Mouse (Mus musculus): ENCODE measurements around the gene Pygm. TPM values are rescaled to one million over a fixed set of nuclear protein-coding genes. Genes with fewer than 3 reads are reported as not detected.

Gene Pygm
- polyA plus RNA-seq, 1 experiment: 28.7 TPM

- Histone ChIP-seq H3K4me3 (ENCODE audit: insufficient read depth, low read depth, low read length) (no peak overlapping the region), H3K27ac (replicated peaks; ENCODE audit: low read depth, low read length) (no peak overlapping the region), H3K4me1 (ENCODE audit: control insufficient read depth, insufficient read depth, insufficient read length, low read length) (no peaks in the 10 kb centered on the region; the same call in 1 of the 2 replicates)
Measured at GRCm38 (mm10) chr19:6405433-6405832, 21.2 kb downstream of the Pygm start.

- Histone ChIP-seq H3K27ac (replicated peaks; ENCODE audit: low read depth, low read length) (no peak overlapping the region), H3K4me3 (ENCODE audit: insufficient read depth, low read depth, low read length) (no peak overlapping the region), H3K4me1 (ENCODE audit: control insufficient read depth, insufficient read depth, insufficient read length, low read length) (no peaks in the 10 kb centered on the region; the same call in 1 of the 2 replicates)
Measured at GRCm38 (mm10) chr19:6407109-6407508, 22.9 kb downstream of the Pygm start.

- Histone ChIP-seq H3K4me3 (ENCODE audit: insufficient read depth, low read depth, low read length) (no peak overlapping the region), H3K27ac (replicated peaks; ENCODE audit: low read depth, low read length) (no peak overlapping the region), H3K4me1 (ENCODE audit: control insufficient read depth, insufficient read depth, insufficient read length, low read length) (no peaks in the 10 kb centered on the region; the same call in 1 of the 2 replicates)
Measured at GRCm38 (mm10) chr19:6407816-6408510, 23.8 kb downstream of the Pygm start.

GRCm38 (mm10) chr19:6408749-6409148, 24.6 kb downstream of the Pygm start:
- Histone ChIP-seq H3K4me3 (ENCODE audit: insufficient read depth, low read depth, low read length) (no peak overlapping the region), H3K27ac (replicated peaks; ENCODE audit: low read depth, low read length) (no peak overlapping the region; the same call in 1 of the 2 replicates), H3K4me1 (ENCODE audit: control insufficient read depth, insufficient read depth, insufficient read length, low read length) (no peaks in the 10 kb centered on the region; the same call in 1 of the 2 replicates)

GRCm38 (mm10) chr19:6409176-6409575, 25.0 kb downstream of the Pygm start:
- Histone ChIP-seq H3K27ac (replicated peaks; ENCODE audit: low read depth, low read length) (no peak overlapping the region), H3K4me3 (ENCODE audit: insufficient read depth, low read depth, low read length) (no peak overlapping the region), H3K4me1 (ENCODE audit: control insufficient read depth, insufficient read depth, insufficient read length, low read length) (no peaks in the 10 kb centered on the region; the same call in 1 of the 2 replicates)

GRCm38 (mm10) chr19:6409936-6410335, 25.7 kb downstream of the Pygm start:
- no peak overlapping the region for H3K27ac ChIP-seq (replicated peaks; ENCODE audit: low read depth, low read length)
- no peak overlapping the region for H3K4me3 ChIP-seq (ENCODE audit: insufficient read depth, low read depth, low read length)
- H3K4me1 ChIP-seq (ENCODE audit: control insufficient read depth, insufficient read depth, insufficient read length, low read length): no peaks in the 10 kb centered on the region; the same call in 1 of the 2 replicates

- peak overlapping the region; percentile 21; the same call in 1 of the 2 replicates for H3K4me3 ChIP-seq (ENCODE audit: insufficient read depth, low read depth, low read length)
- H3K4me1 ChIP-seq (ENCODE audit: control insufficient read depth, insufficient read depth, insufficient read length, low read length): no peaks in the 10 kb centered on the region; the same call in 1 of the 2 replicates
- no peak overlapping the region for H3K27ac ChIP-seq (replicated peaks; ENCODE audit: low read depth, low read length)
Measured at GRCm38 (mm10) chr19:6412798-6413197, 28.6 kb downstream of the Pygm start.

- Histone ChIP-seq H3K4me1 (ENCODE audit: control insufficient read depth, insufficient read depth, insufficient read length, low read length) (no peaks in the 10 kb centered on the region), H3K27ac (replicated peaks; ENCODE audit: low read depth, low read length) (no peak overlapping the region), H3K4me3 (ENCODE audit: insufficient read depth, low read depth, low read length) (no peak overlapping the region)
Measured at GRCm38 (mm10) chr19:6415454-6415853, 31.3 kb downstream of the Pygm start.

GRCm38 (mm10) chr19:6416124-6416770, 32.0 kb downstream of the Pygm start:
- H3K4me3 ChIP-seq (ENCODE audit: insufficient read depth, low read depth, low read length): no peak overlapping the region
- no peaks in the 10 kb centered on the region for H3K4me1 ChIP-seq (ENCODE audit: control insufficient read depth, insufficient read depth, insufficient read length, low read length)
- no peak overlapping the region for H3K27ac ChIP-seq (replicated peaks; ENCODE audit: low read depth, low read length)

- H3K27ac ChIP-seq (replicated peaks; ENCODE audit: low read depth, low read length): no peak overlapping the region
- no peaks in the 10 kb centered on the region for H3K4me1 ChIP-seq (ENCODE audit: control insufficient read depth, insufficient read depth, insufficient read length, low read length)
- H3K4me3 ChIP-seq (ENCODE audit: insufficient read depth, low read depth, low read length): no peak overlapping the region
Measured at GRCm38 (mm10) chr19:6416894-6417761, 32.9 kb downstream of the Pygm start.

- Histone ChIP-seq H3K4me1 (ENCODE audit: control insufficient read depth, insufficient read depth, insufficient read length, low read length) (no peaks in the 10 kb centered on the region), H3K27ac (replicated peaks; ENCODE audit: low read depth, low read length) (no peak within 1 kb of the TSS), H3K4me3 (ENCODE audit: insufficient read depth, low read depth, low read length) (peak within 1 kb of the TSS; percentile 66)
Measured at GRCm38 (mm10) chr19:6418233-6418879, 34.2 kb downstream of the Pygm start, which contains the start of gene Nrxn2. Nrxn2 (plus strand) TSS chr19:6418731.

GRCm38 (mm10) chr19:6418984-6419692, 34.9 kb downstream of the Pygm start:
- H3K4me3 ChIP-seq (ENCODE audit: insufficient read depth, low read depth, low read length): no peak overlapping the region
- H3K27ac ChIP-seq (replicated peaks; ENCODE audit: low read depth, low read length): no peak overlapping the region

GRCm38 (mm10) chr19:6419805-6420310, 35.7 kb downstream of the Pygm start:
- no peak overlapping the region for H3K27ac ChIP-seq (replicated peaks; ENCODE audit: low read depth, low read length)
- H3K4me1 ChIP-seq (ENCODE audit: control insufficient read depth, insufficient read depth, insufficient read length, low read length): no peaks in the 10 kb centered on the region
- H3K4me3 ChIP-seq (ENCODE audit: insufficient read depth, low read depth, low read length): no peak overlapping the region

More at GRCm38 (mm10) chr19:6418984-6419692, 34.9 kb downstream of the Pygm start:
- no peaks in the 10 kb centered on the region for H3K4me1 ChIP-seq (ENCODE audit: control insufficient read depth, insufficient read depth, insufficient read length, low read length)

Data from brown adipose tissue, adult 24 weeks (tissue).